Comparison of ENCODE assay signal across 25 mouse cellular contexts in the genomic region with DNA sequence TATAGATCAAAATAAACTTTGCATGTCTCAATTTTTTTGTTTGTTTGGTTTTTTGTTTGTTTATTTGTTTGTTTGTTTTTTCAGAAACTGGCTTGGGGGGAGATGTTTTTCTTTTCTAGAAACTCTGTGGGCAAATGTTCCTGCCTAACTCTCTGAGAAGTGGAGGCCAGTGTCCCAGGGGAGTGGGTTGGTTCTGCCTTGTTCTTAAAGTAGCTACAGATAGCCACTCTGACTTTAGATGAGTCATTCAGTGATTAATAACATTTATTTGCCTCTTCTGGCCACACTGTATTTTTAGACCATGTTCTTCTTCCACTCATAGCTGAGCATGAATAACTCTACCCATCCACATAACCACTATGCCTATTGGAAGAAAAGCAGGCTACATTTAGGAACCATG.
DNase-seq lines count a peak whose midpoint lies in the region; ATAC-seq and TF ChIP-seq lines count a peak whose summit lies in the region.
"Had no signal": no experiment of that assay in that cellular context is flagged by ENCODE, and none has a peak within 500 bp of the region (broad histone marks: within the 10 kb centered on the region; RNA-seq: fewer than 3 reads in every experiment).

No protein-coding gene starts in this region.

- DNase-seq in 3134 (ENCODE audit: extremely low read depth, insufficient read length, low spot score) = peak; percentile 14
- DNase-seq in 3T3-L1 (ENCODE audit: low read depth, low spot score) = peak; percentile 83
- DNase-seq in NIH3T3 (ENCODE audit: low read depth) = peak; percentile 73
- no peak for DNase-seq in lung, postnatal 10 days
- no peak for DNase-seq in Muller cell, postnatal 12 days (ENCODE audit: inconsistent ontology term)
- DNase-seq: adrenal gland, adult 2 months; adrenal gland, postnatal 10 days; adrenal gland, postnatal 25 days; cerebellum, adult 11 months; cerebellum, adult 18-20 months; cerebellum, adult 8-10 months; cerebellum, adult 9-11 months; cerebellum, postnatal 14 days; cerebellum, postnatal 36 days; embryo, embryonic 11 days had no signal

- ATAC-seq in megakaryocyte, adult 5-6 weeks (ENCODE audit: poor library complexity, severe bottlenecking) = no peak
- no peak for ATAC-seq in inflammation-experienced regulatory T-cells, adult 6 months
- ATAC-seq: activated CD4-positive, CD25-positive, alpha-beta regulatory T cell, adult 4 months; forebrain, embryonic 14.5 days; forebrain, embryonic 16.5 days had no signal

- no peak overlapping the region for H3K4me3 ChIP-seq in embryonic fibroblast, embryonic 13.5 days (ENCODE audit: insufficient read depth, low read length)
- H3K4me3 ChIP-seq: embryonic facial prominence, embryonic 13.5 days; embryonic facial prominence, embryonic 15.5 days; forebrain, embryonic 10.5 days; forebrain, embryonic 12.5 days had no signal

- TF ChIP-seq CTCF in embryonic fibroblast, embryonic 13.5 days (IDR thresholded peaks at IDR 0.05; ENCODE audit: borderline replicate concordance, insufficient read depth, low read length) = no peak

- TF ChIP-seq POLR2A in embryonic fibroblast, embryonic 13.5 days (IDR thresholded peaks at IDR 0.05; ENCODE audit: low read depth, low read length) = no peak

- H3K4me1 ChIP-seq in embryonic fibroblast, embryonic 13.5 days (ENCODE audit: control insufficient read depth, insufficient read depth, low read length) = peaks cover 5% of the 10 kb centered on the region; the same call in 1 of the 2 replicates
- H3K4me1 ChIP-seq: embryonic facial prominence, embryonic 15.5 days had no signal

- H3K27ac ChIP-seq in embryonic fibroblast, embryonic 13.5 days (ENCODE audit: insufficient read depth, low read length) = 0 out of 2 replicates have a peak overlapping the region, but pooled peaks have one; percentile 60
- H3K27ac ChIP-seq: embryonic facial prominence, embryonic 13.5 days; embryonic facial prominence, embryonic 15.5 days; forebrain, embryonic 10.5 days; forebrain, embryonic 12.5 days had no signal

Comparison
In these comparisons a context has a peak if more than half of its experiments do, and no peak if none do; other contexts are left out.
1. DNase-seq: peak in 3134 (single experiment), 3T3-L1 (single experiment) and NIH3T3 (single experiment); none in lung, postnatal 10 days (single experiment) and Muller cell, postnatal 12 days (single experiment).